Mouse (Mus musculus): Measurements from ENCODE around the gene Fgfr2. TPM values are rescaled to one million over a fixed set of nuclear protein-coding genes. Genes with fewer than 3 reads are reported as not detected.

Gene Fgfr2
- polyA plus RNA-seq, 1 experiment: 1.7 TPM

DNA sequence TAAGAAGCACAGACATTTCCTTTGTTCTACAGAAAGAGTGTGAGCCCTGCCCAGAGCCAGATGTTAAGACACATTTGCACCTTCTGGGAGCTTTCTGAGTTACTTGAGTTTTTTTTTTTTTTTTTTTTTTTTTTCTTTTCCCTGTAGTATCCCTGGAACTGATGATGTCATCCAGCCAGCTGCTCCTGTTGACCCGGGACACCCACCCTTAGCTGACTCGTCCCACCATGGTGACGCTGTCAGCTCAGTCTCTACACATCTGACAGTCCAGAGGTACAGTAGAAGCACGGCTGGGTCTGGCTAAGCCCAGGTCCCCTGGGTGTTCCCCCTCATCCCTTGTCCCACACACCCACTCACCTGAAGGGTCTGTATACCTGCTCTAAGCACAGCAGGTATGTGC lies 2460.3 kb downstream of the Fgfr2 start:
- peaks cover 25% of the 10 kb centered on the region for H3K36me3 ChIP-seq (ENCODE audit: control insufficient read depth, insufficient read depth)
- no peak overlapping the region for H3ac ChIP-seq (ENCODE audit: control insufficient read depth, insufficient read length, low read depth)
- no peak overlapping the region for H3K4me3 ChIP-seq (ENCODE audit: insufficient read depth, poor library complexity, severe bottlenecking)
- TF ChIP-seq FOSL1 (IDR thresholded peaks at IDR 0.05; ENCODE audit: insufficient read depth, low read length, poor library complexity, severe bottlenecking): no peak
- no peak for TF ChIP-seq MYOD1 (IDR thresholded peaks at IDR 0.05; ENCODE audit: control insufficient read depth, insufficient read length, low read depth)
- peaks cover 99% of the 10 kb centered on the region for H3K79me2 ChIP-seq (ENCODE audit: control insufficient read depth, insufficient read depth)
- peaks cover 65% of the 10 kb centered on the region for H3K79me3 ChIP-seq (ENCODE audit: low read depth)
- H3K27me3 ChIP-seq (ENCODE audit: control insufficient read depth, insufficient read depth, insufficient read length): no peaks in the 10 kb centered on the region

DNA sequence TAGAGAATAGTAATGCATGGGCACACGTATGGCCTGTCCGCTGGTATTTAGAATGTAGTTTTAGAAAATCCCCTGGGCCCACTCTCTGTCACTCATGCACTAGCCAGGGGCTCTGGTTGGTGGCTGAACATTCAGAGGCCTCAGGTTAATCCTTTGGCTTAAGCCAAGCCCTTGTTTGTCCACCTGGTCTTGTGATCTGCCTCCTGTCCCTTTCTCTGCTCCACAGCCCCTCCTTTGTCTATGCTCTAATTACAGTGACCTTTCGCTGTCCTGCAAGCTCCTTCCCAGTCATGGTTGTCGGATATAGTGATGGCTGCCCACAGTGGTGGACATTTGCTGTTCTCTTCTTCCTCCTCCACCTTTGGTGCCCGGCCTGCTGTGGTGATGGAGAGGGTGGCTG lies 2460.9 kb downstream of the Fgfr2 start:
- Histone ChIP-seq H3ac (ENCODE audit: control insufficient read depth, insufficient read length, low read depth) (no peak overlapping the region), H3K79me3 (ENCODE audit: low read depth) (peaks cover 69% of the 10 kb centered on the region), H3K4me3 (ENCODE audit: insufficient read depth, poor library complexity, severe bottlenecking) (no peak overlapping the region), H3K27me3 (ENCODE audit: control insufficient read depth, insufficient read depth, insufficient read length) (no peaks in the 10 kb centered on the region), H3K36me3 (ENCODE audit: control insufficient read depth, insufficient read depth) (peaks cover 25% of the 10 kb centered on the region), H3K79me2 (ENCODE audit: control insufficient read depth, insufficient read depth) (peaks cover 99% of the 10 kb centered on the region)
- TF ChIP-seq CEBPB (IDR thresholded peaks at IDR 0.05; ENCODE audit: low read depth) (no peak), MYOD1 (IDR thresholded peaks at IDR 0.05; ENCODE audit: control insufficient read depth, insufficient read length, low read depth) (no peak), FOSL1 (IDR thresholded peaks at IDR 0.05; ENCODE audit: insufficient read depth, low read length, poor library complexity, severe bottlenecking) (no peak), MAX (IDR thresholded peaks at IDR 0.05) (no peak), MYOG (IDR thresholded peaks at IDR 0.05; ENCODE audit: control insufficient read depth, extremely low read depth, insufficient read length) (no peak), CTCF (IDR thresholded peaks at IDR 0.05; ENCODE audit: control insufficient read depth, insufficient read depth, insufficient read length) (no peak), USF1 (IDR thresholded peaks at IDR 0.05; ENCODE audit: low read depth) (no peak)

DNA sequence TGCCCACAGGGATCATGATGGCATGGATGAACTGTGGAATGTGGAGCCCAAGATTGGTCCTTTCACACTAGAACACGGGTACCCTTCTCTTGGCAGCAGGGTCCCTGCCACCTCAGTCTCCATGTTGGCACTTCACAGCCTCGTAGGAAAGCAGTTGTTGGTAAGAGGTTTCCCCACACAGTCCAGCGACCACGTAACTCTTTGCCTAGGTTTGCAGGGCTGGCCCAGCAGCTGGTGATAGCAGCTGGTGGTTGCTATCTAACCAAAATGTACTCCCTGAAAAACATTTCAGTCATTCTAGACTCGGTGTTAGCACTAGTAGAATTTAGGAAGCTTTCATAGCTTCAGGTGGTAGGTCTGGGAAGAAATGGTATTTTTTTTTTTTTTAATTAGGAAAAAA lies 2464.0 kb downstream of the Fgfr2 start:
- no peak for TF ChIP-seq MAX (IDR thresholded peaks at IDR 0.05)
- no peak for TF ChIP-seq CEBPB (IDR thresholded peaks at IDR 0.05; ENCODE audit: low read depth)
- no peak for TF ChIP-seq CTCF (IDR thresholded peaks at IDR 0.05; ENCODE audit: control insufficient read depth, insufficient read depth, insufficient read length)
- TF ChIP-seq USF1 (IDR thresholded peaks at IDR 0.05; ENCODE audit: low read depth): no peak
- TF ChIP-seq MYOD1 (IDR thresholded peaks at IDR 0.05; ENCODE audit: control insufficient read depth, insufficient read length, low read depth): no peak
- no peak for TF ChIP-seq FOSL1 (IDR thresholded peaks at IDR 0.05; ENCODE audit: insufficient read depth, low read length, poor library complexity, severe bottlenecking)
- no peak for TF ChIP-seq MYOG (IDR thresholded peaks at IDR 0.05; ENCODE audit: control insufficient read depth, extremely low read depth, insufficient read length)
- H3K79me2 ChIP-seq (ENCODE audit: control insufficient read depth, insufficient read depth): peaks cover 100% of the 10 kb centered on the region
- no peak overlapping the region for H3K4me3 ChIP-seq (ENCODE audit: insufficient read depth, poor library complexity, severe bottlenecking)
- peaks cover 75% of the 10 kb centered on the region for H3K79me3 ChIP-seq (ENCODE audit: low read depth)
- no peaks in the 10 kb centered on the region for H3K27me3 ChIP-seq (ENCODE audit: control insufficient read depth, insufficient read depth, insufficient read length)
- peaks cover 13% of the 10 kb centered on the region for H3K36me3 ChIP-seq (ENCODE audit: control insufficient read depth, insufficient read depth)
- H3ac ChIP-seq (ENCODE audit: control insufficient read depth, insufficient read length, low read depth): no peak overlapping the region

DNA sequence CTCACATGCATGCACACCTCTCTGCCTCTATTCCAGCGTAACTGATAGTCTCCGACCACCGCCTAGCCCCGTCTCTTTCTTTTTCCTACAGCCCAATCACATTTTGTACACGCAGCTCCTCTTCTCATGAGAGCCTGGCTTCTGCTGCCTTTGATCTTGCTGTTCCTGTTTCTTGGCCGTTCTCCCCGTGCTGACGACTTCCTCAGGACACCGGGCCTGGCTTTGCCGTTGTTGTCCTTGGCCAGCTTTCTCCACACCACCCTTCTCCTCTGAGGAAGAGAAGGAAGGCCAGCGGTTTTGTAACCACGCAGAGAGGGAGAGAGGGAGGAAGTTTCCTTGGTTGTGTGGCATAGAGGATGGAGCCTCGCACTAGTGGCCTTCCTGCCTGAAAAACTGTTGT lies 2465.4 kb downstream of the Fgfr2 start:
- peaks cover 100% of the 10 kb centered on the region for H3K79me2 ChIP-seq (ENCODE audit: control insufficient read depth, insufficient read depth)
- no peak overlapping the region for H3K4me3 ChIP-seq (ENCODE audit: insufficient read depth, poor library complexity, severe bottlenecking)
- TF ChIP-seq USF1 (IDR thresholded peaks at IDR 0.05; ENCODE audit: low read depth) (no peak), MYOD1 (IDR thresholded peaks at IDR 0.05; ENCODE audit: control insufficient read depth, insufficient read length, low read depth) (no peak)
- no peaks in the 10 kb centered on the region for H3K27me3 ChIP-seq (ENCODE audit: control insufficient read depth, insufficient read depth, insufficient read length)
- peaks cover 77% of the 10 kb centered on the region for H3K79me3 ChIP-seq (ENCODE audit: low read depth)
- H3K36me3 ChIP-seq (ENCODE audit: control insufficient read depth, insufficient read depth): no peaks in the 10 kb centered on the region
- H3ac ChIP-seq (ENCODE audit: control insufficient read depth, insufficient read length, low read depth): no peak overlapping the region

DNA sequence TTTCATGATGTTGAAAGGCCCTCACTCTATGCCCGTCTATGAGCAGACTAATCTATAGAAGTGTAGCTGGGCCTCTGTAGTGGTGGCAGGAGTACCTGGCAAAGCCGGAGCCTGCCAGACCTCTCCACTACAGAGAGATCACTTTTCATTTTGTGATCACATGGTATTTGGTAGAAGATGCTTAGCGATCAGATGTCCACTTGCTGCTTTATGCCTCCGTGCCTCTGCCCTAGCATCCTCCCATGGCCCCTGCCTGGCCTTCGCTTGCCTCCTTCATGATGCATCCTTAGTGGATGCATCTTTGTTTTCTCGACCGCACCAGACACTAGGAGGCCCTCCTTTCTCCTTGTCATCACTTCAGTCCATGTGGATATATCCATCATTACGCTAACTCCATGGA lies 2466.2 kb downstream of the Fgfr2 start:
- H3K27me3 ChIP-seq (ENCODE audit: control insufficient read depth, insufficient read depth, insufficient read length): no peaks in the 10 kb centered on the region
- H3K79me2 ChIP-seq (ENCODE audit: control insufficient read depth, insufficient read depth): peaks cover 100% of the 10 kb centered on the region
- peaks cover 77% of the 10 kb centered on the region for H3K79me3 ChIP-seq (ENCODE audit: low read depth)
- no peak overlapping the region for H3ac ChIP-seq (ENCODE audit: control insufficient read depth, insufficient read length, low read depth)
- H3K36me3 ChIP-seq (ENCODE audit: control insufficient read depth, insufficient read depth): no peaks in the 10 kb centered on the region
- no peak for TF ChIP-seq MAX (IDR thresholded peaks at IDR 0.05)
- no peak overlapping the region for H3K4me3 ChIP-seq (ENCODE audit: insufficient read depth, poor library complexity, severe bottlenecking)

DNA sequence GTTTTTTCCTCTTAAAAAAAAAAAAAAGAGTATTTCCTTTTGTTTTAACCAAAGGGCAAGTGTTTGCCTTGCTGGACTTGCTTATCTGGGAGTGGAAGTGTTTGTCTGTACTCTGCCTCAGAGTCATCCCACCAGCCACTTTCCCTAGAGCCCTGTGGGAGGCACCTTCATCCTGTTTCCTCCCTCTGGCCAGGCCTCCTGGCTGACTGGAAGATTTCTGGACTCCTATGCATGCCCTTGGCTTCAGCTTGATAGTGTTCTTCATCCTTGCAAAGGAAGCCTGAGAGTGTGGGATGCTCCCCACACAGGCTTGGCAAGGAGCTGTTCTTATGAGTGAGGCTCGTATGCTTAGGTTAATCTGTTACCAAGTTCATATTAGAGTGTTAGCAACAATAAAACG lies 2468.6 kb downstream of the Fgfr2 start:
- TF ChIP-seq MYOG (IDR thresholded peaks at IDR 0.05; ENCODE audit: control insufficient read depth, extremely low read depth, insufficient read length) (no peak), MAX (IDR thresholded peaks at IDR 0.05) (no peak), FOSL1 (IDR thresholded peaks at IDR 0.05; ENCODE audit: insufficient read depth, low read length, poor library complexity, severe bottlenecking) (no peak), CEBPB (IDR thresholded peaks at IDR 0.05; ENCODE audit: low read depth) (no peak), USF1 (IDR thresholded peaks at IDR 0.05; ENCODE audit: low read depth) (no peak), MYOD1 (IDR thresholded peaks at IDR 0.05; ENCODE audit: control insufficient read depth, insufficient read length, low read depth) (no peak), CTCF (IDR thresholded peaks at IDR 0.05; ENCODE audit: control insufficient read depth, insufficient read depth, insufficient read length) (no peak)
- Histone ChIP-seq H3K27me3 (ENCODE audit: control insufficient read depth, insufficient read depth, insufficient read length) (no peaks in the 10 kb centered on the region), H3K79me3 (ENCODE audit: low read depth) (peaks cover 81% of the 10 kb centered on the region)

More for the DNA sequence above, 2468.6 kb downstream of the Fgfr2 start:
- H3K4me3 ChIP-seq (ENCODE audit: insufficient read depth, poor library complexity, severe bottlenecking): no peak overlapping the region
- H3K79me2 ChIP-seq (ENCODE audit: control insufficient read depth, insufficient read depth): peaks cover 100% of the 10 kb centered on the region
- H3ac ChIP-seq (ENCODE audit: control insufficient read depth, insufficient read length, low read depth): no peak overlapping the region
- H3K36me3 ChIP-seq (ENCODE audit: control insufficient read depth, insufficient read depth): no peaks in the 10 kb centered on the region
